In genomic region chr19:55923789-55924426, GRCm38 (mm10) we compare ENCODE assay signal across 10 mouse cellular contexts.
A peak's percentile ranks its signal among the peaks of the same experiment; 100 is the strongest.
DNase-seq lines count a peak whose midpoint lies in the region; ATAC-seq and TF ChIP-seq lines count a peak whose summit lies in the region.
"Had no signal": no experiment of that assay in that cellular context is flagged by ENCODE, and none has a peak within 500 bp of the region (broad histone marks: within the 10 kb centered on the region; RNA-seq: fewer than 3 reads in every experiment).

No protein-coding gene starts in this region.

- no peaks in the 10 kb centered on the region for H3K9me3 ChIP-seq in forebrain, postnatal 0 days (ENCODE audit: low read length)
- no peaks in the 10 kb centered on the region for H3K9me3 ChIP-seq in liver, embryonic 14.5 days (ENCODE audit: control insufficient read depth, low read length)
- H3K9me3 ChIP-seq: embryonic facial prominence, embryonic 12.5 days had no signal

- 15% methylated on average over 12 of the region's 12 CpGs for WGBS in forebrain, postnatal 0 days
- 75% methylated on average over 12 of the region's 12 CpGs for WGBS in liver, embryonic 14.5 days (ENCODE audit: insufficient replicate concordance)

- H3K4me3 ChIP-seq in gastrocnemius, adult 2 months, result no peak overlapping the region
- no peak overlapping the region for H3K4me3 ChIP-seq in forebrain, postnatal 0 days (ENCODE audit: low read depth, low read length)
- H3K4me3 ChIP-seq in liver, embryonic 14.5 days (ENCODE audit: insufficient read depth in 1 of 2, low read depth in 2 of 2, low read length in 2 of 2), result no peak overlapping the region
- H3K4me3 ChIP-seq: embryonic facial prominence, embryonic 12.5 days had no signal

- no peak for DNase-seq in gastrocnemius, adult 2 months
- no peak for DNase-seq in gastrocnemius, postnatal 36 days
- DNase-seq in ES-CJ7 (ENCODE audit: low read depth, low spot score), result peak; percentile 24
- no peak for DNase-seq in forebrain, postnatal 0 days
- DNase-seq in liver, embryonic 14.5 days (ENCODE audit: low read depth in 3 of 3, low spot score in 3 of 3), result no peak
- no peak for DNase-seq in left cerebral cortex, adult 18-20 months (ENCODE audit: low spot score in 2 of 2)
- no peak for DNase-seq in heart, postnatal 25 days (ENCODE audit: low spot score)
- no peak for DNase-seq in adrenal gland, adult (ENCODE audit: inconsistent age in 2 of 2, low spot score in 1 of 2)

- no peak for TF ChIP-seq EP300 in liver, embryonic 14.5 days (IDR thresholded peaks at IDR 0.05; ENCODE audit: low read depth)

- H3K4me2 ChIP-seq in forebrain, postnatal 0 days (ENCODE audit: low read depth), result no peak overlapping the region
- H3K4me2 ChIP-seq in liver, embryonic 14.5 days (ENCODE audit: low read depth), result no peak overlapping the region
- H3K4me2 ChIP-seq: embryonic facial prominence, embryonic 12.5 days had no signal

- no peaks in the 10 kb centered on the region; the same call in 1 of the 2 replicates for H3K36me3 ChIP-seq in forebrain, postnatal 0 days (ENCODE audit: insufficient read depth)
- peaks cover 5% of the 10 kb centered on the region; the same call in 1 of the 2 replicates for H3K36me3 ChIP-seq in liver, embryonic 14.5 days (replicated peaks; ENCODE audit: control insufficient read depth, insufficient read depth, low read depth)

- H3K4me1 ChIP-seq in forebrain, postnatal 0 days (ENCODE audit: insufficient read depth), result no peaks in the 10 kb centered on the region
- H3K4me1 ChIP-seq in liver, embryonic 14.5 days (replicated peaks; ENCODE audit: control insufficient read depth in 2 of 2, insufficient read depth in 2 of 2, low read length in 1 of 2), result peaks cover 36 to 44% of the 10 kb centered on the region in 2 experiments
- H3K4me1 ChIP-seq: embryonic facial prominence, embryonic 12.5 days had no signal

- no peak overlapping the region for H3K9ac ChIP-seq in forebrain, postnatal 0 days
- peak overlapping the region; percentile 9; the same call in 1 of the 2 replicates for H3K9ac ChIP-seq in liver, embryonic 14.5 days (replicated peaks)
- H3K9ac ChIP-seq: embryonic facial prominence, embryonic 12.5 days had no signal

- no peaks in the 10 kb centered on the region for H3K27me3 ChIP-seq in forebrain, postnatal 0 days (ENCODE audit: insufficient read depth, low read length)
- no peaks in the 10 kb centered on the region for H3K27me3 ChIP-seq in liver, embryonic 14.5 days (ENCODE audit: control insufficient read depth, insufficient read depth, low read length)
- H3K27me3 ChIP-seq: embryonic facial prominence, embryonic 12.5 days; Patski had no signal

- intact Hi-C loops in gastrocnemius, adult 2 months (cut with DNase I), result no loop called here
- intact Hi-C loops in gastrocnemius, postnatal 36 days (cut with DNase I), result no loop called here
- intact Hi-C loops in heart, postnatal 25 days (cut with DNase I), result no loop called here

- TF ChIP-seq CTCF in gastrocnemius, adult 2 months (IDR thresholded peaks at IDR 0.05), result no peak
- no peak for TF ChIP-seq CTCF in forebrain, postnatal 0 days (IDR thresholded peaks at IDR 0.05; ENCODE audit: low read depth)
- no peak for TF ChIP-seq CTCF in liver, embryonic 14.5 days (IDR thresholded peaks at IDR 0.05; ENCODE audit: low read depth)

- ATAC-seq in forebrain, postnatal 0 days, result peak; percentile 42; the same call in 1 of the 2 replicates
- no peak for ATAC-seq in liver, embryonic 14.5 days (ENCODE audit: insufficient read depth)
- ATAC-seq: Patski had no signal

- H3K27ac ChIP-seq in gastrocnemius, adult 2 months, result peak overlapping the region; percentile 2; the same call in 1 of the 2 replicates
- H3K27ac ChIP-seq in forebrain, postnatal 0 days (ENCODE audit: low read depth, low read length), result no peak overlapping the region
- peak overlapping the region; percentile 58 for H3K27ac ChIP-seq in liver, embryonic 14.5 days
- H3K27ac ChIP-seq: embryonic facial prominence, embryonic 12.5 days had no signal
